8 mouse cellular contexts compared by ENCODE assay signal in the genomic region with DNA sequence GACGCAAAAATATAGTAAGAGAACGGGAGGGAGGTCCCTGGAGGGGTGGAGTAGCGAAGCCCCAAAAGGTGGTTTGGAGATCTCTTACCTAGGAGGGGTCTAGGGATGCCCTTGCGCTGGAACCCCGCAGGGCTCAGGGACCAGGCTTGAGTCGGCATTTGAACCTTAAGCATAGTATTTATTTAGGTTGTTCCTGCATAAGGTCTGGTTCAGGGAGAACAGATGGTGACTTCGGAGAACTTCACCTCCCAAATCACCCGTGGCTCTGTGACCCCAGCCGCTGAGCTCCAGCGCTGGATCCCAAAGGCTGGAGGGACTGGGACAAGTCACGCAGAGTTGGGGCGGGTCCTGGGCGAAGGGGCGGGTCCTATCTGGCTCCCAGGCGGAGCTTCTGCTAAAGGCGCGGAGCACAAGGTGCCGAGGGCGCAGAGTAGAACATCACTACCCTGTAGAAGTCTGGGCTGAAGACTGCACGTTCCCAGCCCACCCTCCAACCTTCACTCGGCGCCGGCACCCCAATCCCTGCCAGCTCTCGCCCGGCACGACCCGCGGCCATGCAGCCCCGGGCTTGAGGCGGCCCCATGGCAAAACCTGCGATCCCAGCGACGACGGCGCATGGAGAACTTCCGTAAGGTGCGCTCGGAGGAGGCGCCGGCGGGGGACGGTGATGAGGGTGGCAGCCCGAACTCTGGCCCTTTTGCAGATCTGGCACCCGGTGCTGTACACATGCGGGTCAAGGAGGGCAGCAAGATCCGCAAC. TPM values are rescaled to one million over a fixed set of nuclear protein-coding genes. Genes with fewer than 3 reads are reported as not detected.
DNase-seq lines count a peak whose midpoint lies in the region; ATAC-seq and TF ChIP-seq lines count a peak whose summit lies in the region.

Gene Rpp25, plus strand, starts transcription at position 405 of the 759 bp plus-strand sequence.

- peak; percentile 55; the same call in 1 of the 2 replicates for ATAC-seq in hindbrain, embryonic 15.5 days (ENCODE audit: low FRiP score, low read depth)
- peak; percentile 57 for ATAC-seq in midbrain, embryonic 12.5 days (ENCODE audit: low FRiP score, low read depth)
- ATAC-seq in stomach, embryonic 16.5 days (ENCODE audit: insufficient read depth, low FRiP score) = peak; percentile 80; the same call in 1 of the 2 replicates
- ATAC-seq in megakaryocyte-erythroid progenitor cell, adult 5-6 weeks (replicated peaks; ENCODE audit: low FRiP score, low TSS enrichment, poor library complexity, severe bottlenecking) = no peak

- no peaks in the 10 kb centered on the region for H3K36me3 ChIP-seq in hindbrain, embryonic 15.5 days
- no peaks in the 10 kb centered on the region for H3K36me3 ChIP-seq in midbrain, embryonic 12.5 days
- no peaks in the 10 kb centered on the region for H3K36me3 ChIP-seq in stomach, embryonic 16.5 days (ENCODE audit: control insufficient read depth, insufficient read depth, low read length)

- H3K4me3 ChIP-seq in gastrocnemius, adult 2 months = peak within 1 kb of the TSS; percentile 72
- H3K4me3 ChIP-seq in hindbrain, embryonic 15.5 days = peak within 1 kb of the TSS; percentile 46
- H3K4me3 ChIP-seq in midbrain, embryonic 12.5 days = peak within 1 kb of the TSS; percentile 43
- H3K4me3 ChIP-seq in stomach, embryonic 16.5 days (replicated peaks; ENCODE audit: low read length) = peak within 1 kb of the TSS; percentile 54

- no peak for TF ChIP-seq POLR2A in brain, embryonic 14.5 days (IDR thresholded peaks at IDR 0.05; ENCODE audit: borderline replicate concordance, extremely low read depth, insufficient read depth, insufficient read length, poor library complexity, severe bottlenecking)

- peak within 1 kb of the TSS; percentile 40 for H3K9ac ChIP-seq in hindbrain, embryonic 15.5 days
- H3K9ac ChIP-seq in midbrain, embryonic 12.5 days (replicated peaks) = peak within 1 kb of the TSS; percentile 35
- peak within 1 kb of the TSS; percentile 69 for H3K9ac ChIP-seq in stomach, embryonic 16.5 days (ENCODE audit: low read length)

- peak; percentile 96 for DNase-seq in ZHBTc4 (ENCODE audit: low read depth, low spot score)
- DNase-seq in brain, embryonic 14.5 days (ENCODE audit: low read depth) = peak; percentile 65
- peak; percentile 63 for DNase-seq in gastrocnemius, adult 2 months
- peak; percentile 49 to 63 for DNase-seq in left cerebral cortex, postnatal 36 days (ENCODE audit: low spot score in 2 of 2)

- H3K27ac ChIP-seq in gastrocnemius, adult 2 months = no peak within 1 kb of the TSS
- H3K27ac ChIP-seq in hindbrain, embryonic 15.5 days (replicated peaks) = peak within 1 kb of the TSS; percentile 80
- peak within 1 kb of the TSS; percentile 84 for H3K27ac ChIP-seq in midbrain, embryonic 12.5 days (replicated peaks)
- no peak within 1 kb of the TSS for H3K27ac ChIP-seq in stomach, embryonic 16.5 days (ENCODE audit: low read length)

- H3K4me1 ChIP-seq in hindbrain, embryonic 15.5 days (replicated peaks) = peaks cover 58% of the 10 kb centered on the region
- peaks cover 49% of the 10 kb centered on the region for H3K4me1 ChIP-seq in midbrain, embryonic 12.5 days
- H3K4me1 ChIP-seq in stomach, embryonic 16.5 days (ENCODE audit: control insufficient read depth, insufficient read depth, low read length) = peaks cover 17% of the 10 kb centered on the region; the same call in 1 of the 2 replicates

- H3K27me3 ChIP-seq in hindbrain, embryonic 15.5 days = peaks cover 25% of the 10 kb centered on the region
- H3K27me3 ChIP-seq in midbrain, embryonic 12.5 days = peaks cover 85% of the 10 kb centered on the region
- peaks cover 58% of the 10 kb centered on the region for H3K27me3 ChIP-seq in stomach, embryonic 16.5 days (ENCODE audit: control insufficient read depth, insufficient read depth, low read length)

- intact Hi-C loops in gastrocnemius, adult 2 months (cut with DNase I) = no loop called here
- intact Hi-C loops in left cerebral cortex, postnatal 36 days (cut with DNase I) = loop anchor here (2.0 to 10.0 kb wide), 3 partner anchors 17 to 239 kb away; partner anchors contain the start of genes 1700017B05Rik, Cox5a and Scamp5

- under 1% methylated on average over 46 of the region's 46 CpGs for whole genome bisulfite sequencing in hindbrain, embryonic 15.5 days
- WGBS in midbrain, embryonic 12.5 days = under 1% methylated on average over 43 of the region's 46 CpGs
- 1% methylated on average over 46 of the region's 46 CpGs for WGBS in stomach, embryonic 16.5 days

- TF ChIP-seq CTCF in brain, embryonic 14.5 days (IDR thresholded peaks at IDR 0.05; ENCODE audit: borderline replicate concordance, extremely low read depth, insufficient read depth, insufficient read length) = no peak
- no peak for TF ChIP-seq CTCF in gastrocnemius, adult 2 months (IDR thresholded peaks at IDR 0.05)

- H3K9me3 ChIP-seq in hindbrain, embryonic 15.5 days = no peaks in the 10 kb centered on the region
- H3K9me3 ChIP-seq in midbrain, embryonic 12.5 days = no peaks in the 10 kb centered on the region
- no peaks in the 10 kb centered on the region for H3K9me3 ChIP-seq in stomach, embryonic 16.5 days (replicated peaks; ENCODE audit: control insufficient read depth, low read length)

- H3K4me2 ChIP-seq in hindbrain, embryonic 15.5 days = peak within 1 kb of the TSS; percentile 93
- H3K4me2 ChIP-seq in midbrain, embryonic 12.5 days (replicated peaks) = peak within 1 kb of the TSS; percentile 72
- H3K4me2 ChIP-seq in stomach, embryonic 16.5 days (ENCODE audit: low read depth, low read length) = peak within 1 kb of the TSS; percentile 94

RNA-seq across cellular contexts. Expression of gene Rpp25, which starts in this region (rescaled TPM):
- polyA plus RNA-seq in brain, embryonic 14.5 days (2012; rRNA removed) = 8.2 and 12.1 TPM in 2 replicates
- total RNA-seq in gastrocnemius, adult 2 months (2021) = not detected
- polyA plus RNA-seq in hindbrain, embryonic 15.5 days (2015; fragmentation: Nextera tagmentation; extraction: Ambion mirVana) = 17.7 and 18.0 TPM in 2 replicates
- 10 to 100 TPM; 16.4 to 20.3 TPM for total RNA-seq in left cerebral cortex, postnatal 36 days (2021)
- 13.8 and 17.0 TPM in 2 replicates for polyA plus RNA-seq in midbrain, embryonic 12.5 days (2016; fragmentation: Nextera tagmentation; extraction: Ambion mirVana)
- polyA plus RNA-seq in stomach, embryonic 16.5 days (2015; fragmentation: Nextera tagmentation; extraction: Ambion mirVana) = 4.8 and 5.3 TPM in 2 replicates
- total RNA-seq in megakaryocyte-erythroid progenitor cell, adult 5-6 weeks (2014; fragmentation: Nextera tagmentation) = not detected in 2 replicates
- not detected in 2 replicates for total RNA-seq in megakaryocyte-erythroid progenitor cell, adult 5-6 weeks (2017)

Comparison
In these comparisons a context has a peak if more than half of its experiments do, and no peak if none do; other contexts are left out.
1. RNA of gene Rpp25 (total RNA-seq): 16.4 to 20.3 TPM in left cerebral cortex, postnatal 36 days; not detected in gastrocnemius, adult 2 months and not detected in megakaryocyte-erythroid progenitor cell, adult 5-6 weeks; every median in the first group is over 10 times any median in the second.
2. Peak in DNase-seq and H3K4me3 ChIP-seq in gastrocnemius, adult 2 months; RNA of the gene not detected or under 1 TPM.
3. H3K27ac ChIP-seq: peak in hindbrain, embryonic 15.5 days (single experiment) and midbrain, embryonic 12.5 days (single experiment); none in gastrocnemius, adult 2 months (single experiment) and stomach, embryonic 16.5 days (single experiment).
4. Peak in every context shown above with its lines, with median percentiles within 50 percentile points of each other: DNase-seq, H3K4me3 ChIP-seq, H3K4me2 ChIP-seq and H3K9ac ChIP-seq.